Mouse (Mus musculus) kidney, adult 2 months (tissue): ENCODE measurements at regions not wholly inside any gene's neighbourhood (a gene's known extent, or its start where the extent isn't known, plus 50 kb on each side); places are given as distances from the start of the nearest gene placed in this dataset.

ENCODE experiments used
- DNase-seq: peaks from one replicate; pipeline ENCODE4 v3.0.0; 2021
- H3K27ac ChIP-seq: fragments of 200-500 bp; 2 replicates; pipeline ENCODE4 v1.5.1; 2012; ENCODE audit warnings: low read depth, low read length, control low read depth, inconsistent platforms; ENCODE audit not compliant: insufficient read depth
- H3K27me3 ChIP-seq: fragments of 200-500 bp; replicated peaks from 2 replicates; pipeline ENCODE4 v1.6.1; 2012; ENCODE audit warnings: mild to moderate bottlenecking, moderate library complexity, low read length, inconsistent platforms; ENCODE audit not compliant: control insufficient read depth, insufficient read depth
- H3K36me3 ChIP-seq: fragments of 200-500 bp; 2 replicates; pipeline ENCODE4 v1.6.1; 2012; ENCODE audit warnings: mild to moderate bottlenecking, moderate library complexity, low read length, inconsistent platforms; ENCODE audit not compliant: control insufficient read depth, insufficient read depth
- H3K4me1 ChIP-seq: fragments of 200-500 bp; 2 replicates; pipeline ENCODE4 v1.6.1; 2011; ENCODE audit warnings: low read length; ENCODE audit not compliant: control insufficient read depth, insufficient read depth
- H3K4me3 ChIP-seq: fragments of 200-500 bp; 2 replicates; pipeline ENCODE4 v1.5.1; 2011; ENCODE audit warnings: mild to moderate bottlenecking, low read depth, low read length, control low read depth; ENCODE audit not compliant: insufficient read depth
- CTCF ChIP-seq: fragments of 200-500 bp; conservative IDR thresholded peaks from 2 replicates; pipeline ENCODE4 v1.5.1; 2011; ENCODE audit warnings: low read depth, mild to moderate bottlenecking, control low read depth, low read length, moderate library complexity, mixed read lengths; ENCODE audit not compliant: insufficient read depth, insufficient read length
- POLR2A ChIP-seq: fragments of 200-500 bp; IDR thresholded peaks from one replicate; pipeline ENCODE4 v1.6.1; 2011; ENCODE audit warnings: low read depth, low read length, control low read depth
- WGBS: fragments of 180-500 bp; shearing (Covaris S2); methylation state at CpG from one replicate; pipeline ENCODE4 v1.1.7; 2018; 5-methylcytosine and 5-hydroxymethylcytosine counted together

- Histone ChIP-seq H3K27ac (no peak overlapping the region), H3K36me3 (no peaks in the 10 kb centered on the region), H3K4me1 (no peaks in the 10 kb centered on the region), H3K4me3 (no peak overlapping the region), H3K27me3 (no peaks in the 10 kb centered on the region)
- DNase-seq = no peak
- TF ChIP-seq CTCF (no peak), POLR2A (no peak)
- WGBS = 74% methylated on average over 5 of the region's 5 CpGs
Observed at GRCm38 (mm10) chrX:85971973-85972372, 72.0 kb upstream of the Samt3 start.

- Histone ChIP-seq H3K27ac (no peak overlapping the region), H3K4me3 (no peak overlapping the region), H3K36me3 (no peaks in the 10 kb centered on the region), H3K27me3 (no peaks in the 10 kb centered on the region), H3K4me1 (no peaks in the 10 kb centered on the region)
- DNase-seq = peak; percentile 1
- 51% methylated on average over 5 of the region's 5 CpGs for WGBS
- no peak; the same call in 1 of the 2 replicates for TF ChIP-seq CTCF
Observed at GRCm38 (mm10) chrX:85981051-85981450, 62.9 kb upstream of the Samt3 start.
